Mouse (Mus musculus): ENCODE results near the gene Gm3336.

Gm3336 gene

DNA sequence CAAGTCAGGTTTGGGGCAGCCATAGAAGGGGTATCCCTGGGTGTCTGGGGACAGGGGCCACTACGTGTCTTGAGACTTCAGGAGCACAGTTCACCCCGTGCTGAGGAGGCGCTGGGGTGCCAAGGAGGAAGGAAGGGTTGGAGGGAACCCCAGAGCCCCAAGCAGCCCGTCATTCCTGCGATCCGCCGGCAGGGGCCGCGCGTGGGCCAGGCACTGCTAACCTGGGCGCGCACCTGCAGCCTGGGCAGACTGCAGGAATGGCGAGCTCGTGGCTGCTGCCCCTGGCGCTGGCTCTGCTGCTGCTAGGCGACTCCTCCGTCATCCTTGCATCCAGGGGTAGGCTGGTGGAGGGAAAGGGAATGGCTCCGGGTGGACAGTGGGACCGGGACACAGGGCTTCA is at the start of gene Gm3336:
Gm3336 (plus strand) TSS at position 247 of the 400 bp plus-strand sequence.
- DNase-seq (ENCODE audit: low read depth, low spot score) = no peak

DNA sequence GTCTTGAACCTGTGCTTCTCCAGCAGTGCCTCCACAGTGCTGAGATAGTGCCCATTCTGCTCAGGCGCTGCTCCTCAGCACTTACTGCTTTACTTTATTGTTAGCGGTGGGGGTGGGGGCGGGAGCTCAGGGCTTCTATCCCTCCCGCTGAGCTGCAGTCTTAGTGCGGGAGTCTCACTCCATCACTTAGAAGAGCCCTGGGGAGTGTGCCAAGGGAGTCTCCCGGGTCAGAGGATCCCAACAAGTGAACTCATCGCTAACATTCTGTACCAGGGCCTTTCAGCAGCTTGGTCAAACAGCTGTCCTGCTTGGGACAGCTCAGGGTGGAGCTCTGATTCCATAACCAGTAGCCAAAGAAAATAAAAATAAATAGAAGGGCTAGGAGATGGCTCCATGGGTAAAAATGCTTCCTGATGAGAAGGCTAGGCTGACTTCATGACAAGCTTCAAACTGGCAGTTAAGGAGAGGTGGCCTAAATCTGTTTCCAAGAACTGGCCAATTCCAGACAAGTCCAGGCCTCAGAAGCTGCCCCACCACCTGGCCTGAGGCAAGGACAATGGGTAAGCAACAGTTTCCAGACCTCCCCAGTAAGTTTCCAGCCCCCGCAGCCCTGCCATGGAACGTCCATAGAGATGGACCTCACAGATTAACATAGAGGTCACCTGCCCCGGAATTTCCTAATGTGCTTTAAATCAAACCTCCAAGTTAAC is 46.6 kb upstream of the Gm3336 start:
- no peak for DNase-seq (ENCODE audit: low read depth, low spot score)

DNA sequence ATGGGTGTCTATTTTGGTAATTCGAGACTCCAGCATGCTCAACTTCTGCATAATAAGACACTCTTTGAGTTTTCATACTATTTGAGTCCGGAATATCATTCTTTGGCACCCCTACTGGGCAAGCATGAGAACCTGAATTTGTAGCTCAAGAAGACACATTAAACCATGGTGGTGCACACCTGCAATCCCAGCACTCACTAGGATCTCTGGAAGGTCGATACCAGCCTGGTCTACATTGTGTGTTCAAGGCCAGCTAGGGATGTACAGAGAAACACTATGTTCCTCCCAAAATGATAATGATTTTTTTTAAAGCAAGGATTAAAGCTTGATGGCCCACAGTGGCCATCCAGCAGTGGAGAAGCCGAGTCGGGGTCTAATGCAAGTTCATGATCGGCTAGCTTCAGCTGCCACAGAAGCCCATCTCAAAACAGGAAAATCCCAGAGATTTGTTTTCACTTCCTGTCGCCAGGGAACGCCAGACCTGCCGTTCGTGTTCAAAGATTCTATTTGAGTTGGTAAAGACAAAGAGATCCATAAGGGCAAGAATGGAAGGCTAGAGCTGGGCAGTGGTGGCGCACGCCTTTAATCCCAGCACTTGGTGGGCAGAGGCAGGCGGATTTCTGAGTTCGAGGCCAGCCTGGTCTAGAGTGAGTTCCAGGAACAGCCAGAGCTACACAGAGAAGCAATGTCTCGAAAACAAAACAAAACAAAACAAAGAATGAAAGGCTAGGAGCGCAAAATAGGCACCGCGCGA is 45.8 kb upstream of the Gm3336 start:
- no peak for DNase-seq (ENCODE audit: low read depth, low spot score)

DNA sequence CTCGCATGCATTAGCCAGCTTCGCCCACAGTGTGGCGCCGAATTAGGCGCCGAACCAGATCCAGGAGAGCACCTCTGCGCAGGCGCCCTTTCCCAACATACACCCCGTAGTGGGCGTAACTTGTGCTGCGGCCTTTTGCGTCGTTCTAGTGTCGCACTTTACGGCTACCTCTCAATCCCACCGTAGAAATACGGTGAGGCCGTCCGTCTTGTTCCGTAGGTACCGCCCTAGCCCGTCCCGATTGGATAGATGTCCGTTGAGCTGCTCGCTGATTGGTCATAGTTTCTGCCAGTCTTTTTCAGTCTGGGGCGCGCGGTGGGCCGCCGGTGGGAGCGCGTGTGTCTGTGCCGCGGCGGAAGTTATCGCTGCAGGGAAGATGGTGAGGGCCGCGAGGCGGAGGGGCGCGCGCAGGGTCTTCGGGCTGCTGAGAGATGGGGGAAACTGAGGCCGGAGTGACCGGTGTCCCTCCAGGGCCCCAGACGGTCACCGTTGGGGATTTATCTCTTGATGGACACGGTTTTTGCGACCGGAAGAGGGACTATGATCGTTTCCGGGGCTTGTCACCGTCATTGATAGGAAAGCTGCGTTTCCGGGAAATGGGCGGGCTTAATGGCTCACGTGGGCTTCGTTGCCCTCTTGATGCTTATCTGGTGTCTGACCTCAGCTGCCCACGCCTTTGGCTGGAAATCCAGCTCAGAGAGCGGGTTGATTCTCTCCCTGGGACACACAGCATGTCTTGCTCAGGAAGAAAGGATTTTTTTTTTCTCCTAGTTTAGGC is 45.1 kb upstream of the Gm3336 start, which contains the start of gene Lsm4:
Lsm4 (plus strand) TSS at position 170 of the 778 bp plus-strand sequence.
- peak; percentile 100 for DNase-seq (ENCODE audit: low read depth, low spot score)

DNA sequence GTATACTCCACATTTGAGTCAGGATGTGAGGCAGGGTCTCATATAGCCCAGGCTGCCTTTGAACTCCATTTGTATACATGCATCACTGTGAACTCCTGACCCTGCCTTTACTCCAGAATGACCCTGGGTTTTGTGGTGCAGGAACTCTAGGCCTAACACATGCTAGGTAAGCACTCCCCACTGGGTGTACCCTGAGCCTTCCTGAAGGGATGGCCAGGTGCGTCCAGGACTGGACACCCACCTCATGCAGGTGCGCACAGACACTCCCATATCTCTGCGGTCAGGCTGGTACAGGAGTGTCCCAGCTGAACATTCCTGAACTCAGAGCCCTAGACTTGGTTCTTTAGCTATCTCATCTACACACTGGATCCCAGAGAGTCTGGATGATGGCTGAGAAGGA is 44.2 kb upstream of the Gm3336 start:
- DNase-seq (ENCODE audit: low read depth, low spot score) = no peak

DNA sequence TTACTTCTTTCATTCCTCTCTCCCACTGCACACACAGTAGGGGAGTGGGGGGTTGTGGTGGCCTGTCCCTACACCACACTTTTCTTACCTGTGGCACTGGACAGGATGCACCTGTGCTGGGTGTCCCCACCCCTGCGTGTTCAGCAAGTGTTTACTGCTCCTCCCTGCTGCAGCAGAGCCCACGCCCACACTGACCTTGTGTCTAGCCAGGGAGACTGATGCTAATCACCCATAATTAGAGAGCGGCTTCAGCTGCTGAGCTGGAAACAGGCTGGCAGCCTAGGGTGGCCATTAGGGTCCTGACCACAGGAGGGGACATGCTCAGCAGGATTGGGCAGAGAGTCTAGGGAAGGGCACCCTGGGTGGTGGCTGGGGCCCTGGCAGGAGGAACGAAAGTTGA is 43.6 kb upstream of the Gm3336 start:
- no peak for DNase-seq (ENCODE audit: low read depth, low spot score)

DNA sequence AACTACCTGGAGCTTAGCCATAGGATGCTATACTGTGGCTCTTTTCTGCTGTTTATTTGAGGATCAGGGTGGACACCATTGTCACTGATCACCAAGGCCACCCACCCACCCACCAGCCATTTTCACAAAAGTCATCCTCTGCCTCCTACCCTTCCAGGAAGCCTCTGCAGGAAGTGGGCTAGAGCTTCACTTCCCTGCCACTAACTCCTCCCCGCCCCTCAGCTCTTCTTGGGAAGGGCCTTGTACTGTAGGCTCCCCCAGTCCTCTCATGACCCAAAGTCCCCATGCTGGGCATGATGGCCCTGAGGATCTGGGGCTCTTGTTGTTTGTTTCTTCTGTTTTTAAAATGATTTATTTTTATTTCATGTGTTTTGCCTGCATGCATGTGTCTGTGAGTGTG is 43.0 kb upstream of the Gm3336 start:
- DNase-seq (ENCODE audit: low read depth, low spot score) = no peak

DNA sequence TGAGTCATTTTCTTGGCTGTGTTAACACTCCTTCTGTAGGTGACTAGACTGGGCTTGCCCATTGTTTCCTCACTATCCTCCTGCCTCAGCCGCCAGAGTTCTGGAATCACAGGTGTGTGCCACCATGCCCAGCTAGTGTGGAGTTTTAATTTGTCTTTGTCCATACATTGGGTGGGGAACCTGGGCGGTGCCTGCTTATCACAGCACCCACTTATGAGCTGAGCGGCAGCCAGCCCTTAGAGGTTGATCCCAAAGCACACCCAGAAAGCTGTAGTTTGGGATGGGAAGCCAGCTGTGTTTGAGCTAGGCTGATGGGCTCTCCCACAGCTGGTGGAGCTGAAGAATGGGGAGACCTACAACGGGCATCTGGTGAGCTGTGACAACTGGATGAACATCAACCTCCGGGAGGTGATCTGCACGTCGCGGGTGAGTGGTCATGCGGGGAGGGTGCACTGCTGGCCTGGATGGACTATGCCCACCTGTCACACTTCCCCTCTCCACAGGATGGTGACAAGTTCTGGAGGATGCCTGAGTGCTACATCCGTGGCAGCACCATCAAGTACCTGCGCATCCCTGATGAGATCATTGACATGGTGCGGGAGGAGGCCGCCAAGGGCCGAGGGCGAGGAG is 40.8 kb upstream of the Gm3336 start:
- no peak for DNase-seq (ENCODE audit: low read depth, low spot score)

DNA sequence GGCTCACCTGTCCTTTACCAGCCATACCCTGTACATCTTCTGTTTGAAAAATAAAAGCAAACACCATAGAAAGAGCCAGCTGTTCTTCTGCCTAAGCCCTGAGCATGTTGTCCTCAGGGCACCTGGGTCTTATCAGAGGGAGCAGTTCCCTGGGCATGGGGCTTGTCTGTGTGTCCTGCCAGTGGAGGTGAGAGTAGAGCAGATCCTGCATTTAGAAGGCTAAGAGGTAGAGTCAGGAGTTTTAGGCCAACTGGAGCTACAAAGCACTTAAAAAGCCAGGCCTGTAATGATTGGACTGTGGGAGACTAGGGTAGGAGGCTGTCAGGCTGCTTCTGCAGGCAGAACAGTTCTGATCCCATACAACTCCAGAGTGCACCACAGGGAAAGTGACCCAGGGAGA is 39.7 kb upstream of the Gm3336 start:
- no peak for DNase-seq (ENCODE audit: low read depth, low spot score)

DNA sequence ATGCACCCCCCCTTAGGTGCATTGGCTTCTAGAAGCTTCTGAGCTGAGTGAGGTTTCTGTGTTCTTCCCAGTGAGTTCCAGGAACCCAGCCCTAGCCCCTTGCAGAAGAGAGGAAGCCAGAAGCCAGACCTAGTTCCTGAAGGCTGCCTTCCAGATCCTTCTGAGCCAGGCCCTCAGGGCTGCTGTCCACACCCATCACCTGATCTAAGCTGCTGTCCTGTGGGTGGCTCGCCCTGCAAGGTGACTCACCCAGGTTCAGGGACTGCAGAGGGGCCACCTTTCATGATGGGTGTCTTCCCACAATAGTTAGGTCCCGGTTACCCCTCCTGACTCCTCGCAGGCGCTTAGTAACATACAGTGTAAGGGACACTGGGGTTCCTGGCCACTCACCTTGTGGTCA is 38.9 kb upstream of the Gm3336 start:
- no peak for DNase-seq (ENCODE audit: low read depth, low spot score)

DNA sequence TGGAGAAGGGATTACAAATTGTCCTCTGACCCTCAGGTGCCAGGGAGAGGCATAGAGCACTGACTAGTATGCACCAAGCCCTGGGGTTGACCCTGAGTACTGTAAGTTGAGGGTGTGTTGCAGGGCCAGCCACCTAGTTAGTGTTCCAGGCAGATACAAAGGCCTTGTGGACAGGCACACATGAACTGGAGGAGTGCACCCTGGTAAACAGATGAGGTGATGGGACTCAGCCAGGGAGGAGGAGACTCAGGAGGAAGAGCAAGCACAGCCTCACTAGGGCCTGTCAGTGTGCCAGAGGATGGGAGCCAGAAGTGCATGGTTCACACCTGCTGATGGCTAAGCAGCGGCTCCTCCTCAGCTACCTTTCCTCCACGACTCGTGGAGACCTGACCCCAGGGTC is 38.3 kb upstream of the Gm3336 start:
- DNase-seq (ENCODE audit: low read depth, low spot score) = no peak

DNA sequence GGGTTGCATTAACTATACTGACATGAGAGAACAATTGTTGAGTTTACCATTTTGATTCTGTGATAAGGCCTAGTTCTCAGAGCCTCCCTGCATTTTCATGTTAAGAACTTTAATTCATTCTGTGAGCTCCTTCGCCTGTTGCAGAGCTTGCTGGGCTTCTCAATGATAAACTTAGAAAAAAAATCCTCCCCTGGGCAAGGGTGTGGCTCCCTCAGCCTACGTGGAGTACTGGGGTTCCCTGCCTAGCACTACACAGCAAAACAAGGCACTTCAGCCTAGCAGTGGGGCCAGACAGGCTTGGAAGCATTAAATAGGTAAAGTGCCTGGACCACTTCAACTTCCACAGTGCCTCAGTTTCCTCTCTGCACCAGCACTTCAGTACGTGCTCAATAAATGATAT is 36.9 kb upstream of the Gm3336 start:
- DNase-seq (ENCODE audit: low read depth, low spot score) = no peak

DNA sequence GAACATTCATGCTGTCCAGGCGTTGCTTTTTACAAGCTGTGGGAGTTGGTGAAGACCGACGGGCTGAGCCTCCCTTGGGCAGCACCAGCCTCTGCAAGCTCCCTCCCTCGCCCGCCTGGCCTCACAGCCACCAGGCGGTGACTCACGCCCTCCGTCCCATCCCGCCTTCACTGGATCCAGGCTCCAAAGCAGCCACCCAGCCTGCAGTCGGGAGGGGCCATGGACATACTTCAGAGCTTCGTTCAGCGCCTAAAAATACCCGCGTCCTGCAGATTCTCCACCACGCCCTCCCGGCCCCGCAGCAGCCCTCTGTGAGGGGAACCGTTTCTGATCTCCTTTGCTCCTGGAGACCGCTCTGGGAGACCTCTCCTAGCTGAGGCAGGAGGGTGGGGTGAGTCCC is 36.1 kb upstream of the Gm3336 start:
- peak; percentile 28 for DNase-seq (ENCODE audit: low read depth, low spot score)

DNA sequence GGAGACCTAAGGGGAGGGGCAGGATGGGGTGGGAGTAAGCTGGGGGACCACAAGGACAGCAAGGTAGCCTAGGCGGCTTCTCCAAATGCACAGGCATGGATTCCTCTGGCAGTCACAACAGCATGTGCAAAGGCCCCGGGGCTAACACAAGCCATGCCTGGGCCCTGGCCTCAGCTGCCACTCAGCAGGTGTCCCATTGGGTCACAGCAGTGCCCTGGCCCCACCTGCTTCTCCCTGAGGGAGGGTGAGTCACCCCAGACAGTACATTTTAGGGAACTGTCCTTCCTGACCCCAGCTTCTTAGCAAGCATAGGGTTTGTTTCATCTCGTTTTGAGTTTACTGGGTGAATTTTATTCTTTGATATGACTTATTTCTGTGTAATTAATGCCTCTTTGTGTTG is 35.7 kb upstream of the Gm3336 start:
- DNase-seq (ENCODE audit: low read depth, low spot score) = no peak

DNA sequence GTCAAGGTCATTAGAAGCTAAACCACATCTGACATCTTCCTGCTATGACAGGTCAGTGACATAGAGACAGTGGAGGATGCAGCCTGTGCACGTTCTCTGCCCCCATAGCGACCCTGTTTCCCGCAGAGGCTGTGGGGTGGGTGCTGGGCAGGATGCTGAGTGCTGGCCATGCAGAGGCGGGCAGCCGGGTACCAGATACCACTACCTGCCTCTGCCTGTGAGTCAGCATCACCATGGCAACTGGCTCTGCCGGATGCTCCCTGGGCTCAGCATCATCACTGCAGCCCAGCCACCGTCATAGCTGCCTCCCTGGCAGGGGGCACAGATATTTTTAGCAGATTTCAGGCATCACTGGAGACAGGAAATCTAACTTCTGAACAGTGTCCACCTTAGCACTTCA is 34.1 kb upstream of the Gm3336 start:
- DNase-seq (ENCODE audit: low read depth, low spot score) = no peak

DNA sequence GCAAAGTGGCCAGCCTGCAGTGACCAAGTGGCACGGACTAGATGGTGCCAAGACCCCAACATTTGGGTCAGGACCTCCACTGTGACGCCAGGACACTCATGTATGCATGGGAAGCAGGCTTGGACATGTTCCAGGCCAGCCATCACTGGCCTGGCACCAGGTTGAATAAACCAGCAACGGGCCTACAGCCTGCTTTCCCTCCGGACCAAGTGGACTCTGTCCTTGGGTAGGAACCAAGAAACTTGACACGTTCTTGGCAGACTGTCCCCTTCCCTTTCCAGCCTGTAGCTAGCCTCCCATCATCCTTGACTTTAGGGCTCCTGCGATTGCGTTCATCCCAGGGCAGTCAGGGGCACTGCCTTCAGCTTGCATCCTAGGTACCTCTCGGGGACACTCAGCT is 30.8 kb upstream of the Gm3336 start:
- no peak for DNase-seq (ENCODE audit: low read depth, low spot score)

DNA sequence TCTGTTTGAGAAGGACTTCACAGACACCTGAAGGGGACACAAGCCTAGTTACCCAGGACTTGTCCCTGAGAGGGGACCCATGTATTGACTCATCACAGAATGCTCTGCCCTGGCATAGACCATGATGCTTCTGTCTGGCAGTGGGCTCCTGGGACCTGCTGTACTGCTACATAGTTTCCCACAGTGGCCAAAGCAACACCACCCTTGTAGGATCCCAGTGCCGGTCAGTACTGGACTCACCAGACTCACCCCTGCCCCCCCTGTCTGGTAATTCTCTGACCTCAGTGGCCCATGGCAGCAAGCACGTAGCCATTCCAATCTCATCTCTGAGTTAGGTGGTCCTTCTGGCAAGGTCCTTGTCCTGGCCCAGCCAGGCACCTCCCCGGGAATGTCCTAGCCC is 30.2 kb upstream of the Gm3336 start:
- no peak for DNase-seq (ENCODE audit: low read depth, low spot score)

DNA sequence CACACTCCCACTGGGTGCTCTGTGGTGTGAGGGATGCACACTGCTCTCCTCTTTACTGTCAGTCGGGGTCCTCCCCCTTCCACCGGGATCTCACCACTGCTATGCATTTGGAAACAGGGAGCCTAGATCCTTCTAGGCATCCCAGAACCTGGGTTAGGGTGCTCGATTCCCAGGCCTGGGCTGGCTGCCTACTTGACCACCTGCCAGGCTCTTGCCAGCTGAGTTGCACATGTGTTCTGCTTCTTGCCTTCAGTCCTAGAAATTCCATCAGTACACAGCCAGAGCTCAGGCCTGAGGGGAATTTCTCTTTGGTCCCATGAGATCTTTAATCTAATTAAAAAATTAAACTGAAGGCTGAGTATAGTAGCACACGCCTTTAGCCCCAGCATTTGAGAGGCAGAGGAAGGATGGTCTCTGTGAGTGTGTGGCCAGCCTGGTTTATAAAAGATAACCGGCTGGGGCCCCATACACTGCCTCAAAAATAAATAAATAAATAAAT is 28.4 kb upstream of the Gm3336 start:
- DNase-seq (ENCODE audit: low read depth, low spot score) = no peak

DNA sequence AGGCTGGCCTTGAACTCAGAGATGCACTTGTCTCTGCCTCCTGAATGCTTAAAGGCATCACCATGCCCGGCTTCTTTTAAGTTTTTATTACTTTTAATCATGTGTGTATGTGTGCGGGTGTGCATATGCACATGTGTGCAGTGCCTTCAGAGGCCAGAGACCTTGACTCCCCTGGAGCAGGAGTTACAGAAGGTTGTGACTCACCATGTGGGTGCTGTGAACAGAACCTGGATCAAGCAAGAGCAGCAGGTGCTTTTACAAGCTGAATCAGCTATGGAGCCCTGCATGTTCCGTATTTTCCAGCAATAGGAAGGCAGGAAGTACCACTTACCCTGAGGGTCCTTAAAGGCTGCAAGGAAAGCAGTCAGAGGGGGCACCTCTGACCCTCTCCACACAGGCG is 27.1 kb upstream of the Gm3336 start:
- DNase-seq (ENCODE audit: low read depth, low spot score) = no peak

DNA sequence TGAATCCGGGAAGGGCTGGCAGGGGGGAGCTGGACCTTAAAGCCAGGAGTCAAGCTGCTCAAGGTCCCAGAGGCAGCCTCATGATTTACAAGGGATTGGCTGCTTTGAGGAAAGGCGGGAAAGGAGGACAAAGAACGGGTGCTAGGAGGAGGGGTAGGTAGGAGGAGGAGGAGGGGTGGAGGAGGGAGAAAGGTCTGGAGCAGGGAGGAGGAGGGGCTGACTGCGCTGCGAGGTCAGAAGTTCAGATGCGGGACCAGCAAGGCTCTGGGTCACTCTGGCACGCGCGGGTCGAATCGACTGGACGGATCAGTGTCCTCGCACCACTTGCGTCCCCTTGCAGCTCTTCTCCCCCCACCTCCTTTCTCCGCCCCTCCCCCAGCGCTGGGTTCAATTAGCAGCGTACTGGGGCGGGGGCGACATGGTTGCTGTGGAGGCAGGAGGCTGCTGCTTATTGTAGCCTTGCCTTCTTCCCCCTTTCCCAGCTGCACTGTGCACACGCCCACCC is 26.6 kb upstream of the Gm3336 start:
- DNase-seq (ENCODE audit: low read depth, low spot score) = peak; percentile 94

DNA sequence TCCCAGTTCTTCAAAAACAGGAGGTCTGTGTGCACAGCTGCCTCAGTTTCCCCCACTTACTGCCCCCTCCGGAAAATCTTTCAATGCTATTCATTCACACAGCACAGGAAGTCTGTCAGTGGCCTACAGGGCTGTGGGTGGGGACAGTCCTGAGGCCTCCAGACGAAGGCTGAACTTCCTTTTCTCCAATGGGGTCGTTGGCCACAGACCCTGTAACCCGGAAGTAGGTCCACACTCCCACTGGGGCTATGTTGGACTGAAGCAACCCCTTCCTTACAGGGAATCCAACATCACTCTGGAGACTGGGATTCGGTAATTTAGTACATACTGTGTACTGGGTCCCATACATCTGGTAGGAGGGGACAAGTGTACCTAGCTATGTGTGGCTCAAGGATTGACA is 24.7 kb upstream of the Gm3336 start:
- DNase-seq (ENCODE audit: low read depth, low spot score) = no peak
